In genomic region chr13:64180888-64181287, GRCm38 (mm10) we compare ENCODE assay signal across 10 mouse cellular contexts. TPM values are rescaled to one million over a fixed set of nuclear protein-coding genes. Genes with fewer than 3 reads are reported as not detected.
DNase-seq lines count a peak whose midpoint lies in the region; ATAC-seq and TF ChIP-seq lines count a peak whose summit lies in the region.
"Had no signal": no experiment of that assay in that cellular context is flagged by ENCODE, and none has a peak within 500 bp of the region (broad histone marks: within the 10 kb centered on the region; RNA-seq: fewer than 3 reads in every experiment).

No protein-coding gene starts in this region.

- no peak overlapping the region for H3K4me2 ChIP-seq in limb, embryonic 14.5 days (replicated peaks; ENCODE audit: low read depth, low read length, severe bottlenecking)
- no peak overlapping the region for H3K4me2 ChIP-seq in forebrain, embryonic 12.5 days
- H3K4me2 ChIP-seq: lung, embryonic 15.5 days had no signal

- peak; percentile 69 for TF ChIP-seq CTCF in left cerebral cortex, adult 2 months (IDR thresholded peaks at IDR 0.05)

- peaks cover 37% of the 10 kb centered on the region for H3K36me3 ChIP-seq in limb, embryonic 14.5 days (ENCODE audit: control insufficient read depth, insufficient read depth, low read length)
- peaks cover 3% of the 10 kb centered on the region for H3K36me3 ChIP-seq in forebrain, embryonic 12.5 days (replicated peaks)

- no peaks in the 10 kb centered on the region for H3K4me1 ChIP-seq in limb, embryonic 14.5 days (ENCODE audit: control insufficient read depth, insufficient read depth, low read length)
- peaks cover 10% of the 10 kb centered on the region for H3K4me1 ChIP-seq in forebrain, embryonic 12.5 days

- DNase-seq in left cerebral cortex, adult 2 months (ENCODE audit: extremely low spot score in 1 of 2, low spot score in 2 of 2) = peak; percentile 45 to 57
- no peak for DNase-seq in left cerebral cortex, adult 8-10 months (ENCODE audit: low spot score in 2 of 2)
- peak; percentile 43 for DNase-seq in MEL-GATA-1-ER (ENCODE audit: extremely low read depth, low read depth)
- DNase-seq in c-Kit-positive CD71-positive TER-119-negative erythroid progenitor cells, embryonic 14.5 days (ENCODE audit: low read depth) = peak; percentile 47
- DNase-seq in gastrocnemius, postnatal 14 days = peak; percentile 26
- peak; percentile 23 for DNase-seq in limb, embryonic 14.5 days (ENCODE audit: low spot score)
- DNase-seq in retina, adult 2 months (ENCODE audit: low read depth, low spot score) = peak; percentile 33

- H3K27ac ChIP-seq in left cerebral cortex, adult 2 months = no peak overlapping the region
- no peak overlapping the region for H3K27ac ChIP-seq in limb, embryonic 14.5 days (replicated peaks; ENCODE audit: low read depth, low read length)
- H3K27ac ChIP-seq in forebrain, embryonic 12.5 days = no peak overlapping the region
- H3K27ac ChIP-seq: lung, embryonic 15.5 days had no signal

- H3K9ac ChIP-seq in limb, embryonic 14.5 days (ENCODE audit: low read depth, low read length, severe bottlenecking) = no peak overlapping the region
- no peak overlapping the region for H3K9ac ChIP-seq in forebrain, embryonic 12.5 days
- H3K9ac ChIP-seq: lung, embryonic 15.5 days had no signal

- no peaks in the 10 kb centered on the region for H3K27me3 ChIP-seq in limb, embryonic 14.5 days (ENCODE audit: control insufficient read depth, insufficient read depth, low read length)
- H3K27me3 ChIP-seq in forebrain, embryonic 12.5 days = no peaks in the 10 kb centered on the region
- H3K27me3 ChIP-seq: lung, embryonic 15.5 days had no signal

- H3K4me3 ChIP-seq in left cerebral cortex, adult 2 months = no peak overlapping the region
- H3K4me3 ChIP-seq in limb, embryonic 14.5 days (replicated peaks; ENCODE audit: low read length) = no peak overlapping the region
- no peak overlapping the region for H3K4me3 ChIP-seq in forebrain, embryonic 12.5 days (replicated peaks)
- H3K4me3 ChIP-seq: erythroblast, embryonic 14.5 days; lung, embryonic 15.5 days had no signal

- intact Hi-C loops in left cerebral cortex, adult 2 months (cut with DNase I) = loop anchor here (2.0 kb wide), 1 partner anchor 126 kb away; no protein-coding TSS in a partner anchor
- intact Hi-C loops in gastrocnemius, postnatal 14 days (cut with DNase I; ENCODE audit: low total_unique reads) = loop anchor here (10.0 kb wide), 1 partner anchor 124 kb away; no protein-coding TSS in a partner anchor

- 81% methylated on average over 3 of the region's 3 CpGs for WGBS in limb, embryonic 14.5 days
- WGBS in forebrain, embryonic 12.5 days = 85% methylated on average over 3 of the region's 3 CpGs

- H3K9me3 ChIP-seq in limb, embryonic 14.5 days (ENCODE audit: control insufficient read depth, low read length) = no peaks in the 10 kb centered on the region
- H3K9me3 ChIP-seq in forebrain, embryonic 12.5 days = no peaks in the 10 kb centered on the region
- H3K9me3 ChIP-seq: lung, embryonic 15.5 days had no signal

- no peak for ATAC-seq in limb, embryonic 14.5 days (ENCODE audit: low FRiP score, low read depth)
- ATAC-seq in forebrain, embryonic 12.5 days (ENCODE audit: low FRiP score) = no peak

- TF ChIP-seq POLR2A in limb, embryonic 14.5 days (IDR thresholded peaks at IDR 0.05; ENCODE audit: borderline replicate concordance, extremely low read depth, insufficient read depth, insufficient read length) = no peak

RNA-seq across cellular contexts. Expression of gene Habp4, which starts 19.3 kb away (rescaled TPM):
- total RNA-seq in left cerebral cortex, adult 2 months (2021) = 100 to 1,000 TPM; 185 to 196 TPM
- total RNA-seq in left cerebral cortex, adult 8-10 months (2022) = 100 to 1,000 TPM; 194 to 218 (median 205) TPM
- total RNA-seq in gastrocnemius, postnatal 14 days (2021) = 10 to 100 TPM; 19.6 to 24.4 TPM
- 27.6 and 33.9 TPM in 2 replicates for polyA plus RNA-seq in limb, embryonic 14.5 days (2012; rRNA removed)
- polyA plus RNA-seq in limb, embryonic 14.5 days (2014; fragmentation: Nextera tagmentation; extraction: Ambion mirVana) = 30.1 and 35.2 TPM in 2 replicates
- polyA plus RNA-seq in forebrain, embryonic 12.5 days (2016; fragmentation: Nextera tagmentation; extraction: Ambion mirVana) = 20.0 and 20.6 TPM in 2 replicates

RNA-seq across cellular contexts. Expression of gene Zfp367, which starts 27.9 kb away (rescaled TPM):
- total RNA-seq in left cerebral cortex, adult 2 months (2021) = 10 to 100 TPM; 26.8 to 29.3 TPM
- 10 to 100 TPM; 24.5 to 27.7 (median 25.8) TPM for total RNA-seq in left cerebral cortex, adult 8-10 months (2022)
- total RNA-seq in gastrocnemius, postnatal 14 days (2021) = 10 to 100 TPM; 10.9 to 12.9 TPM
- 14.2 and 17.2 TPM in 2 replicates for polyA plus RNA-seq in limb, embryonic 14.5 days (2012; rRNA removed)
- 20.2 and 21.0 TPM in 2 replicates for polyA plus RNA-seq in limb, embryonic 14.5 days (2014; fragmentation: Nextera tagmentation; extraction: Ambion mirVana)
- 27.9 and 29.3 TPM in 2 replicates for polyA plus RNA-seq in forebrain, embryonic 12.5 days (2016; fragmentation: Nextera tagmentation; extraction: Ambion mirVana)

RNA-seq across cellular contexts. Expression of gene Slc35d2, which starts 51.7 kb away (rescaled TPM):
- under 1 TPM; 0.41 to 0.84 TPM for total RNA-seq in left cerebral cortex, adult 2 months (2021)
- total RNA-seq in left cerebral cortex, adult 8-10 months (2022) = 1 to 10 TPM in 2 of 4 experiments, under 1 TPM in 2; 0.46 to 2.2 (median 1.2) TPM
- 1 to 10 TPM; 1.5 to 1.6 TPM for total RNA-seq in gastrocnemius, postnatal 14 days (2021)
- polyA plus RNA-seq in limb, embryonic 14.5 days (2012; rRNA removed) = 6.4 and 8.3 TPM in 2 replicates
- 5.5 and 6.0 TPM in 2 replicates for polyA plus RNA-seq in limb, embryonic 14.5 days (2014; fragmentation: Nextera tagmentation; extraction: Ambion mirVana)
- polyA plus RNA-seq in forebrain, embryonic 12.5 days (2016; fragmentation: Nextera tagmentation; extraction: Ambion mirVana) = 1.3 and 1.9 TPM in 2 replicates

Comparison
In these comparisons a context has a peak if more than half of its experiments do, and no peak if none do; other contexts are left out.
1. DNase-seq: peak in left cerebral cortex, adult 2 months (2 of 2), MEL-GATA-1-ER (single experiment), c-Kit-positive CD71-positive TER-119-negative erythroid progenitor cells, embryonic 14.5 days (single experiment), gastrocnemius, postnatal 14 days (single experiment), limb, embryonic 14.5 days (single experiment) and retina, adult 2 months (single experiment); none in left cerebral cortex, adult 8-10 months (0 of 2).
2. RNA of gene Habp4, which starts 19.3 kb away (total RNA-seq): 194 to 218 TPM in left cerebral cortex, adult 8-10 months and 185 to 196 TPM in left cerebral cortex, adult 2 months; 19.6 to 24.4 TPM in gastrocnemius, postnatal 14 days; every median in the first group is over 4 times any median in the second.